Mouse (Mus musculus): ENCODE data around the gene Ten1. TPM values are rescaled to one million over a fixed set of nuclear protein-coding genes. Genes with fewer than 3 reads are reported as not detected.
A peak's percentile ranks its signal among the peaks of the same experiment; 100 is the strongest.

The Ten1 gene
- polyA plus RNA-seq, 1 experiment from 2014 or later = 22.8 TPM

- H3K9ac ChIP-seq (replicated peaks) = no peak overlapping the region
Observed at GRCm38 (mm10) chr11:116247502-116248222, 49.0 kb downstream of the Ten1 start.

GRCm38 (mm10) chr11:116250898-116251297 is 52.2 kb downstream of the Ten1 start:
- H3K27ac ChIP-seq (ENCODE audit: low read depth) = no peak overlapping the region
- DNase-seq (no peak), ATAC-seq (no peak)
- H3K9ac ChIP-seq (replicated peaks) = no peak overlapping the region
- TF ChIP-seq CTCF (IDR thresholded peaks at IDR 0.05; ENCODE audit: low read depth) (no peak), EP300 (IDR thresholded peaks at IDR 0.05; ENCODE audit: low read depth) (no peak)
- no peaks in the 10 kb centered on the region for H3K9me3 ChIP-seq (ENCODE audit: low read length)
- H3K4me1 ChIP-seq (ENCODE audit: insufficient read depth) = 0 out of 2 replicates have a peak, but pooled peaks cover 3% of the 10 kb centered on the region
- H3K4me3 ChIP-seq (ENCODE audit: low read depth, low read length) = no peak overlapping the region
- WGBS (ENCODE audit: insufficient replicate concordance) = 86% methylated on average over 8 of the region's 8 CpGs
- peaks cover 85% of the 10 kb centered on the region for H3K36me3 ChIP-seq (replicated peaks; ENCODE audit: insufficient read depth, low read length)
- no peaks in the 10 kb centered on the region for H3K27me3 ChIP-seq (ENCODE audit: insufficient read depth, low read length)
- no peak overlapping the region for H3K4me2 ChIP-seq (ENCODE audit: low read depth, low read length)

More at GRCm38 (mm10) chr11:116247502-116248222, 49.0 kb downstream of the Ten1 start:
- H3K4me2 ChIP-seq (ENCODE audit: low read depth, low read length) = no peak overlapping the region
- H3K27ac ChIP-seq (ENCODE audit: low read depth) = no peak overlapping the region
- H3K4me1 ChIP-seq (ENCODE audit: insufficient read depth) = no peaks in the 10 kb centered on the region
- H3K27me3 ChIP-seq (ENCODE audit: insufficient read depth, low read length) = no peaks in the 10 kb centered on the region
- 80% methylated on average over 14 of the region's 14 CpGs for WGBS (ENCODE audit: insufficient replicate concordance)
- H3K9me3 ChIP-seq (ENCODE audit: low read length) = no peaks in the 10 kb centered on the region
- TF ChIP-seq EP300 (IDR thresholded peaks at IDR 0.05; ENCODE audit: low read depth) = no peak
- TF ChIP-seq CTCF (IDR thresholded peaks at IDR 0.05; ENCODE audit: low read depth) = no peak
- DNase-seq = no peak
- H3K4me3 ChIP-seq (ENCODE audit: low read depth, low read length) = no peak overlapping the region
- ATAC-seq = no peak
- peaks cover 77% of the 10 kb centered on the region for H3K36me3 ChIP-seq (replicated peaks; ENCODE audit: insufficient read depth, low read length)

DNA sequence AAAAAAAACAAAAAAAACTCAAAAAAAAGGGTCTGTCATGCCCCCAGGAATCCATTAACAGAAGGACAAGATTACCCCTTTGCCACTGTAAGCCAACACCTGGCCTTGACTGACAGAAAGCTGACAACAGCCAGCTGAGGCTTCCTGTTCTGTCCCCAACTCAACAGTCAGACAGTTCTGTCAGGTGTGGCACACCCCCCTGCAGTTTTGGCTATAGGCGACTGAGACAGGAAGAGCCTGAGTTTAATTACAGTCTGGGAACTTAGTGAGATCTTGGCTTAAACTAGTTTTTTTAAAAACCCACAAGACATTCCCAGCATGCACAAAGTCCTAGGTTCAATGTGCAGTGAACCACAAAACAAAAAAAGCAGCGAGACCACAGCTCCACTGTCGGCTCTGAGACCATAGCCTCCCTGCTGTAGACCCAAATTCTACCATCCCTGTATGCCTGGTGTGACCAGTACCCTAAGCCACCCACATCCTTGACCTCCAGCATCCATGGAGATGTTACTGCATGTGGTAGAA is 54.5 kb downstream of the Ten1 start:
- H3K27ac ChIP-seq (ENCODE audit: low read depth) = no peak overlapping the region
- H3K36me3 ChIP-seq (replicated peaks; ENCODE audit: insufficient read depth, low read length) = peaks cover 73% of the 10 kb centered on the region
- 50% methylated on average over 3 of the region's 3 CpGs for WGBS (ENCODE audit: insufficient replicate concordance)
- H3K4me2 ChIP-seq (ENCODE audit: low read depth, low read length) = no peak overlapping the region
- TF ChIP-seq EP300 (IDR thresholded peaks at IDR 0.05; ENCODE audit: low read depth) (no peak), CTCF (IDR thresholded peaks at IDR 0.05; ENCODE audit: low read depth) (no peak)
- ATAC-seq (no peak), DNase-seq (no peak)
- H3K9ac ChIP-seq (replicated peaks) = no peak overlapping the region
- H3K9me3 ChIP-seq (ENCODE audit: low read length) = no peaks in the 10 kb centered on the region
- no peak overlapping the region for H3K4me3 ChIP-seq (ENCODE audit: low read depth, low read length)
- H3K27me3 ChIP-seq (ENCODE audit: insufficient read depth, low read length) = no peaks in the 10 kb centered on the region
- 0 out of 2 replicates have a peak, but pooled peaks cover 3% of the 10 kb centered on the region for H3K4me1 ChIP-seq (ENCODE audit: insufficient read depth)

DNA sequence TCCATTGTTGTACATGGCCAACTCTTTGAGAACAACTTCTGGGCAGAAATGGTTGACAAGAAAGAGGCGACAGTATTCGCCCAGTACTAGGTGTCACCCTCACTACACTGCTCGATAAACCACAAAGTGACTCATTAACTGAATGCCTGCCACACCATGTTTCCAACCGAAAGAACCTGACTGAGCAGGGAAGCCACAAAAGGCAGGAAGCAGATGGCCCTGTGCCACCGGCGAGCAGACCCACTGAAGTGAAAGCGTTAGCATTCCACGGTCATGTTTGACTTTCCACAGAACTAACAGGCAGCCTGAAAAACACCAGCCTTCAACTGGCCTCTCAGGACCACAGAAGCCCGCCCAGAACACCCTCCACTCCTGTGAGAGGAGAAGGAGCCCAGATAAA is 56.0 kb downstream of the Ten1 start:
- no peak overlapping the region for H3K9ac ChIP-seq (replicated peaks)
- no peak overlapping the region for H3K4me3 ChIP-seq (ENCODE audit: low read depth, low read length)
- peak overlapping the region; percentile 30; the same call in 1 of the 2 replicates for H3K27ac ChIP-seq (ENCODE audit: low read depth)
- ATAC-seq (peak; percentile 38; the same call in 1 of the 2 replicates), DNase-seq (no peak)
- WGBS (ENCODE audit: insufficient replicate concordance) = 30% methylated on average over 9 of the region's 9 CpGs
- 0 out of 2 replicates have a peak overlapping the region, but pooled peaks have one; percentile 24 for H3K4me2 ChIP-seq (ENCODE audit: low read depth, low read length)
- H3K4me1 ChIP-seq (ENCODE audit: insufficient read depth) = 0 out of 2 replicates have a peak, but pooled peaks cover 3% of the 10 kb centered on the region
- no peaks in the 10 kb centered on the region for H3K9me3 ChIP-seq (ENCODE audit: low read length)
- no peaks in the 10 kb centered on the region for H3K27me3 ChIP-seq (ENCODE audit: insufficient read depth, low read length)
- peaks cover 72% of the 10 kb centered on the region for H3K36me3 ChIP-seq (replicated peaks; ENCODE audit: insufficient read depth, low read length)
- TF ChIP-seq CTCF (IDR thresholded peaks at IDR 0.05; ENCODE audit: low read depth) (no peak), EP300 (IDR thresholded peaks at IDR 0.05; ENCODE audit: low read depth) (no peak)

DNA sequence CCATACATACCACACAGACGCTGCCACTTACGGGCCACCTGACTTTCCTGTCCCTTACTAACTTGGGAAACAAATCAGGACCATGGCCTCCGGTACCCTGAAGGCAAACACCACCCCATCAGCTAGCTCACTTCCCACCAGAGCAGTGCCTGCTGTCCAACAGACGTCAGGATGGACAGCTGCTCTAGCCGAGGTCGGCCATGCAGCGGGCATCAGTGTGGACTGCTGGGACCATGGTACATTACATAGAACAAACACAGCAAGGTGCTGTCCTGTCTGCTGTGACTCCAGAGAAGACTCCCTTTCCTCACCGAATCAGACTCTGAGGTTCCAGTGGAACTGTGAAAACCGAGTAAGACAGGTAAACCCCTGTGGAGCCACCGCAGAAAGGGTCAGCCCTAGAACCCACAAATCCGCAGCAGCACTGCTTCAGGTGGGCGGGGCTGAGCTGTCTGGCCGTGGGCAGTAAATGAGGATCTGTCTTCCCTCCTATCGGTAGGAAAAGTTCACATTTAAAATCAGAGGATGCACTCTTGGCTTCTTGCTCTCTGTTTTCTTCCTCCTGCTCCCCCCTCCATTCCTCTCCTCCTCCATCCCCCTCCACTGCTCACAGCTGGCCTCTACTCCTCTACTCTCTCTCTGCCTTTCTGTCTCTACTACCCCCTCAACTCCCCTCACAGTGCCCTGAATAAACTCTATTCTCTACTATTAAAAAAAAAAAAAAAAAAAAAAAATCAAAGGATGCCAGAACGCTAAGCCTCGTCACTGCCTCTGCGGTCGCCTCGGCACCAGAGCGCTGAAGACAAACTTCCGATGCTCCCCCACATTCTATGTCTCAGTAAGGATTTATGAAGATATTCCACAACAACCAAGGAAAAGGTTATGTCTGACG is 56.7 kb downstream of the Ten1 start:
- DNase-seq (no peak), ATAC-seq (no peak)
- peak overlapping the region; percentile 30; the same call in 1 of the 2 replicates for H3K27ac ChIP-seq (ENCODE audit: low read depth)
- H3K4me2 ChIP-seq (ENCODE audit: low read depth, low read length) = 0 out of 2 replicates have a peak overlapping the region, but pooled peaks have one; percentile 24
- WGBS (ENCODE audit: insufficient replicate concordance) = 54% methylated on average over 22 of the region's 22 CpGs
- H3K9me3 ChIP-seq (ENCODE audit: low read length) = no peaks in the 10 kb centered on the region
- H3K9ac ChIP-seq (replicated peaks) = no peak overlapping the region
- H3K4me1 ChIP-seq (ENCODE audit: insufficient read depth) = 0 out of 2 replicates have a peak, but pooled peaks cover 3% of the 10 kb centered on the region
- H3K36me3 ChIP-seq (replicated peaks; ENCODE audit: insufficient read depth, low read length) = peaks cover 69% of the 10 kb centered on the region
- no peaks in the 10 kb centered on the region for H3K27me3 ChIP-seq (ENCODE audit: insufficient read depth, low read length)
- H3K4me3 ChIP-seq (ENCODE audit: low read depth, low read length) = no peak overlapping the region
- TF ChIP-seq CTCF (IDR thresholded peaks at IDR 0.05; ENCODE audit: low read depth) = no peak
- no peak for TF ChIP-seq EP300 (IDR thresholded peaks at IDR 0.05; ENCODE audit: low read depth)
